Mouse (Mus musculus) frontal cortex, adult (tissue): Measurements from ENCODE around the gene Rap1gap2.
A peak's percentile ranks its signal among the peaks of the same experiment; 100 is the strongest.
"Not testable (repeated sequence)": the region's sequence is repeated elsewhere in the genome, so short reads cannot be mapped to it uniquely, and the experiment has no call there.

ENCODE experiments used
- ATAC-seq: cut with Nextera tagmentation; 2 replicates; pipeline ENCODE4 v1.9.2; 2017; ENCODE audit warnings: mild to moderate bottlenecking, moderate library complexity, mixed read lengths; ENCODE audit not compliant: low TSS enrichment

Gene Rap1gap2

DNA sequence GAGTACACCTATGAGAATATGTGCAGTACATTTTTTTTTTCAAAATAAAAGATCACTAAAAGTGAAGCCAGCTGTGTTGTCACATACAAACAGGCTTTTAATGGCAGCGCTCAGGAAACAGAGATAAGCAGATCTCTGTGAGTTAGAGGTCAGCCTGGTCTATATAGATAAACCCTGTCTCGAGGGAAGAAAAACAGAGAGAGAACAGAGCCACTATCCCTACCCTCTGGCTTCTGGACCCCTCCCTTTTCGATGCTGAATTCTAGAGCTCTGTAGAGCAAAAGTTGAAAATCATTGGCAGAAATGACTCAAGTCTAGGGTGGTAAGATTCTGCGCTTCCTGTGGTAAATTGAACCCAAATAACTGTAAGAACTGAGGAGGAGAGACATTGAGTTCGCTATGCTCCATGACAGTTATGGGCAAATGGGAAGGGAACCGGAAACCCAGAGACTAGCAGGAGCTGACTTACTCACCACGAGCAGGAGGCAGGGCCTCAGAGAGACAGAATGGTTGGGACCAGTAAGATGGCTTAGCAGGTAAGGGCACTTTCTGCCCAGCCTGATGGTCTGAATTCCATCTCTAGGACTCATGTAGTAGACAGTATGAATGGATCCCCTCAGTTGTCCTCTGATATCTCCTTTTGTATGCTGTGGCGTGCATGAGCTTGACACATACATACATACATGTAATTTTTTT lies 11.4 kb upstream of the Rap1gap2 start:
- no peak for ATAC-seq

DNA sequence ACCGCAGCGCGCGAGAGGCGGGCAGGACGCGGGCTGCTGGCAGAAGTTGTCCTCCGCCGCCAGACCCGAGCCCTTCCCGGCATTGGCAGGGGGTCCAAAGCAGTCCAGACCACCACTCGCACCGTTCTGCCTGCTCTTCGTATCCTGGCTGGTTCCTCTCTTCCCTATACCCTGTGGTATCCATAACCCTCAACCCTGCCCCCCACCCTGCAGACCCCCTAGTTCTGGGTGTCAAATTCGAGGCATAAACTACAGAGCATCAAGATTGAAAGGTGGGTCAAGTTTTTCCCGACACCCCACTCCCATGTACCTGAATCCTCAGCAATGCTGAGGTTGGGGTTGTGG lies 9.2 kb upstream of the Rap1gap2 start:
- no peak for ATAC-seq

DNA sequence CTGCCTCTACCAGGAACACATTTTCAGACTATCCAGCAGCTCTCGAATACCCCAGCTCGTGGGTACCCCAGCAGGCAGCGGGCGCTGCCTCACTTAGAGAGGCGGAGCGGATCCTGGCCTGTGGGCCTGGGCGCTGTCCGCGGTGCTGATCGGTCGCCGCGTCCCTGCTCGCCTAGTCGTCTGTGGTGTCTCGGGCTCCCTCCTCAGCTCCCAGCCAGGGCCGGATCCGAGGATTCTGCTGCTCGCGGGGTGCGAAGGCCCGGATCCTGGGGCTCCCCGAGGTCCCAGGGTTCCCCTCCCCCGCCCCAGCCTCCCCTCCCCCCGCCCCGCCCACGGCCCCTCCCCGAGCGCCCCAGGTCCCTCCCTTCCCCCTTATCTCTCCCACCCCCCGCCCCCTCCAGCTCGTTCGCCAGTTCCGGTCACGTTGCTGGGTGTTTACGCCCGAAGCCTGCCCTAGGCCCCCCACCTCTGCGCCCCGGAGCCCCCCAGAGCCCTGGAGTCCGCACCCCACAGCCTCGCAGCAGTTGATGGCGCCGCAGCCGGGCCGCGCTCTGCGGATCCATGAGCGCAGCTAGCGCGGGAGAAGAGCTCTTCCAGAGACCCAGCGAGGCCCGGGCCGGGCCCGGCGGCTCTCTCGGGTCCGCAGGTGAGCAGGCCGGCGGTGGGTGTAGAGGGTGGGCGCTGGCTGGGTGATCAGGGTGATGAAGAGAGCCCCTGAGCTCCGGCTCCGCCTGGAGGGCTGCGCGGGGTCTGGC lies 8.7 kb upstream of the Rap1gap2 start, which contains the start of gene Ccdc92b:
TSS of gene Ccdc92b (plus strand) at position 405 of the 755 bp plus-strand sequence.
- ATAC-seq: peak; percentile 70

DNA sequence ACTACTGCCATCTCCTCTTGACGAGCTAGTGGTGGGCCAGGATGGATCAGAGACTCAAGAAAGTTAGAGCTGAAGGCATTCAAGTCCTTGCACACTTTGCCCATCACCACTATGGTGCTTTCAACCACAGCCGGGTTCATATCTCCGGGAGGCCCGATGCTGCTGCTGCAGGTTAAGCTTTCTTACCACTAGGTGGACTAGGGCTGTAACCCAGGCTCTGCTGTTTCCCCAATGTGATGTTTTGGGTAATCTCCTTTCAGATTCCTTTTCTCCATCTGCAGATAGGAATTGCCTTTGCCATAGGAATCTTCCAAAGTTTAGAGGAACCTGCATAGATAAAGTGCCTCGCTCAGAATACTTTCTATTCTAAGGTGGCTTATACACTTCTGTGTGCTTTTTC lies 4.9 kb upstream of the Rap1gap2 start:
- no peak for ATAC-seq

DNA sequence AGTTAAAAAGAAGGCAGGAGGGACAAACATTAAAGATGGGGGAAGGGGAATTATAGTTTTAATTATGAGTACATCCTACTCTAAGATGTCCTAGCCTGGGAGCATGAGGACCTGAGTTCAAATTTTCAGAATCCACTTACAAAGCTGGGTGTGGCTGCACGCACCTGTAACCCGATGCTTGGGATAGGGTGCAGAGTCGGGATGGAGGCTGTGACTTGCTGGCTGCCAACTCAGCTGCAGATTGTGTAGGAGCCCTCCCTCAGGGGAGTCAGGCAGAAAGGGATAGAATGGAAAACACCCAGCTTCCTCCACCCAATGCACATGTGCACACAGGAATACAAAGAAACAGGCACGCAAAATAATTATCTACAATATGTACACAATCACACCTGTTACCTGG lies 2.7 kb upstream of the Rap1gap2 start:
- no peak for ATAC-seq

DNA sequence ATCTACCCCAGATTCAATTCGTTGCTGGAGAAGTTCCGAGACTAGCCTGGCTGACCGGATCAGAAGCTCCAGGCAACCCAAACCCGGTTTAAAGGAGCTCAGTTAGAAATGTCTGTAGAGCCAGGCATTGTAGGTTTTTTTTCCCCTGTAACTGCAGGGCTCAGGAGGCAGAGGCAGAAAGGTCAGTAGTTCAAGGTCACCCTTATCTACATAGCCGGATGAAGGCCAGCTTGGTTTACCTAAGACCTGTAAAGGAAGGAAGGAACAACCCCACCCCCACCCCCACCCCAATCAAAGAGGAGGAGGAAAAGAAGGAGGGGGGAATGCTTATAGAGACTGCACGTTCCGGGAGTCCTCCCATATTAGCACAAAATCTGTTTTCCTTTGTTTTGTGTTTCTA lies 722 bp upstream of the Rap1gap2 start:
- ATAC-seq: no peak

DNA sequence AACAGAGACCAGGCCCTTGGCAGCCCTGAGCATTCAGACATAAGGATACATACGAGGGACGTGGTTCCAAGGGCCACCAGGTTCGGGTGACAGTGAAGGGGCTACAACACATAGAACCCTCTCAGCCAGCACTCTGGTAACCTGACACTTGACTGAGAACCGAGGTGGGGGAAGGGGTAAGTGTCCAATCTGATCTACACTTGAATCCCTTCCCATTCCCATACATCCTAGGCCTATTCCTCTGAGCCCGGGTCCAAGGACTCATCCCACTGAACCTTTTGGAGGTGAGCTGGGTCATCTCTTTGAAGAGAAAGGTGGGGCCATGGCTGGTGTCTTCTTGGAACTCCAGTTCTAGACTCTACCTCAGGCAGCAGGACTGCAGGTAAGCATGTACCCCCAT lies 647 bp downstream of the Rap1gap2 start:
- ATAC-seq: no peak

DNA sequence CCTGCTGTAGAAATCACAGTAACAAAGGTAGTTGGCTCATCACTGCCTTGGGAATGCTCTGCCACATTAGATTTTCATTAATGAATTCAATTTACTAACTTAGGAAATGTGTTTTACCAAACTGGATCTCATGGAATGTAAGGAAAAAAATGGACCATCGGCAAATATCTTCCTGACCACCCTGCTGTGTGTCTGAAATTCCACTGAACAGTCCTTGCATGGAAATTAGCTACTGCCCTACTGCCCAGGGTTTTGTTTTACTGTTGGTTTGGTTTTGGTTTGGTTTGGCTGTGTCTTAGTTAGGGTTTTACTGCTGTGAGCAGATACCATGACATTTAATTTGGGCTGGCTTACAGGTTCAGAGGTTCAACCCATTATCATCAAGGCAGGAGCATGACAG lies 8.4 kb downstream of the Rap1gap2 start:
- no peak for ATAC-seq

DNA sequence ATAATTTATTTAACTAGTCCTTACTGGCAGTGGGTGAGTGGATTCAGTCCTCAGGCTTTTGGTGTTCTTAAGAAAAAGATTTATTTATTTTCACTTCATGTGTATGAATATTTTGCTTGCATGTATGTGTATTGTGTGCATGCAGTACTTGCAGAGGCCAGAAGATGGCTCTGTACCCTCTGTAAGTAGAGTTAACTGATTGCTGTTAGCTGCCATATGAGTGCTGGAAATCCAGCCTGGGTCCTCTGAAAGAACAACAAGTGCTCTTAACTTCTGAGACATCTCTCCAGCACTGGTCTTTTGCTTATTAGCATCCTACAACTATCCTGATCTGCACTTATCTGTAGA lies 12.8 kb downstream of the Rap1gap2 start:
- ATAC-seq: no peak

DNA sequence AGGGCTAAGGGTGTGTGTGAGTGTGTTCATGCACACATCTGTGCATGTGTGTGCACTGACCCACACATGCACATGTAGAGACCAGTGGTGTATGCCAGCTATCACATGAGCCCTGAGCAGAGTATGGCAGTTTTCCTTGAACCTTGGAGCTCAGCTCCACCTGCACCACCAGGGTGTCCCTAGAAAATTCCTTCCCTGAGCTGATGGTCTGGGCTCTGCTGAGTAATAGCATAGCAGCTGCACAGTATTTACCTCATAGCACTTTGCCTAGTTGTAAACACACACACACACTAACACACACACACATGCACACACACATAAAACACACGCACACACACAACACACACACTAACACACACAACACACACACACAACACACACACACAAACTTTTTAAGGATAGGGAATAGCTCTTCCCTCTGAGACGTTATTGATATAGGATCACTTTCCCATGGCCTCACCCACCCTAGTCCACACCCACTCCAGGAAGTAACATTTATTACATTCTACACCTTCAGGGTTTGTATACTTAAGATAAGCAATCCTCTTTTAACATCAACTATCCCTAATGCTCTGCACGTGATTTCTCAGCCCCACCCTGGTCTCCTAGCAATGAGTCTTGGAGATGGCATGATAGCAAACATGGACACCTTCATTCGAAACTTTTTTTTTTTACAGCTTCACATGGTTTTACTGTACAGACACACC lies 13.3 kb downstream of the Rap1gap2 start:
- no peak for ATAC-seq

DNA sequence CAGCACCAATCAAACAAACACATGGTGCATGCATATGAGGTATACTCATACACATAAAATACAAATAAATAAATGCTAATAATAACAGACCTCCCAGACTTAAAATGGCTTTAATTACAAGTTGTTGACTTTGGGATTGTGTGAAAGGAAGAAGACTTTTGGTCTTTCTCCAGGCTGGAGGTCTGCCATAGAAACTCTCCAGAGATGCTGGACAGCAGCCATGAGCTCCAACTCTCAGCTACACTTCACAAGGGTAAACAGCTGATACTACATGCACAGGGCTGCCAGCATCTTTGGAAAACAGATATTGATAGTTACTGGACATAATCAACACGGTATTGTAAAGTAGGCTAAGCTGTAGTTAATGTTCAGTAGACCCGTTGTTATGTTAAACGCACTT lies 18.5 kb downstream of the Rap1gap2 start:
- ATAC-seq: no peak

DNA sequence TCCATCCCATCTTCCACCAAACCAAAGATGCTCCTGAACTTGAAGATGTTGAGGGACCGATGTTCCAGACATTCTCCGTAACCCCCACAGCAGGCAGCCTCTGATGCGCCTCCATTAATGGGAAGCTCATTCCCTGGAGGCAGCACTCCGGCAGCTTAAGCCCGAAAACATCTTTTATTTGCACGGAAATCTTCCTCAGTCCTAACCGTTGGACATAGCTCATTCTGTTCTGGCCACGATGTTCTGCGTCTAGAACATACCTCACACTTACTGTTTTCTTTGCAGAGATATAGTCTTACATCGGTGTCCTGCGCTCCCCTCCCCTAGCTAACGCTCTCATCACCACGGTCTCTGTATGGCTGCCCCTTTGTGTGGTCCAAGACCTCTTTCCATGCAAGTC lies 20.0 kb downstream of the Rap1gap2 start:
- ATAC-seq: no peak

DNA sequence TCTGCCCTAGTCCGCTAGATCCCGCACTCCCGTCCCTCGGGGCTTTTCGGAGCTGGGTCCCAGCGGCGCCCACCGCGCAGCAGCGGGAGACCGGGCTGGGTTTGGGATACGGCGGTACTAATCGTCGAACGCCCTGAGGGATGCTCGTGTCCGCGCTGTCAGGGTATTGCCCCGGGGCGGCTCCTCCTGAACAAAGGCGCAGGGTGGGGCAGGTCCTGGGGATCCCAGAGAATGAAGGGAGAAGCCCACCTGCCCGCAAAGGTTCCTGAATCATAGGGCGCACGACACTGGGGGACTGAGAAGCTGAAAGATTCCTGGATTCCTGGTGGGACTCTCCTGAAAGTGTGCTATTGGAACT lies 20.5 kb downstream of the Rap1gap2 start:
- no peak for ATAC-seq

DNA sequence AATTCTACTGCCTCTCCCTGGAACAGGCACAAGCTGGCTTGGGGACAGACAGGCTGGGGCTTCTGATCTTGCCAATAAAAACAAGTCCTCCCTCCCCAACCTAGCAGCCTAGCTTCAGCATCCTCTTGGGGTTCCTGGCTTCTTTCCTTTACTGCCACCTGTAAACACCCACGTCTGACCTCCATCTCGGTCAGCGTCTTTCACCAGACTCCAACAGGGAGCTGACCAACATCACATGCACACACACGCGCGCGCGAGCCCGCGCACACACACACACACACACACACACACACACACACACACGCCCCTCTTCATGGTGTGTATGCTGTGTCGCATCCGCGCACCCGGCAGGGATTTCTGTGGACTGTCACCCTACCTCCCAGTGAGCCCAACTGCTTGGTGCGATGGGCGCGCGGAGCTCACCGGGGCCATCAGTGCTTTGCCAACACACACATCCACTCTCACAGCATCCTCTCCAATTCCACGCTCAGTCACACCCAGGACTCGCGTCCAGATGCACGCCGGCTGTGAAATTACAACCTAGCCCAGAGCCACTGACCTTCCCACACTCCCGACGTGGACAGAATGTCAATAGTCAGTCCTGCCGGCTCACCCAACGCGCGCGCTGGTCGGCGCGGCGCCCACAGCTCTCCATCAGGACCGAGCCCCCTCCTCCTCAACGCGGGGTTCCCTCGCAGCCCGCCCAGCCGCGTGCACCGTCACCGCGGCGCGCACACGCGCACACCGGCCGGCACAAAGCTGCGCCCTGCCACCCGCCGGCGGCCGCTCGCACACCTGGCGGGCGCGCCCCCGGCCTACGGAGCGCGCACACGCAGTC lies 21.1 kb downstream of the Rap1gap2 start:
- ATAC-seq: peak; percentile 64

DNA sequence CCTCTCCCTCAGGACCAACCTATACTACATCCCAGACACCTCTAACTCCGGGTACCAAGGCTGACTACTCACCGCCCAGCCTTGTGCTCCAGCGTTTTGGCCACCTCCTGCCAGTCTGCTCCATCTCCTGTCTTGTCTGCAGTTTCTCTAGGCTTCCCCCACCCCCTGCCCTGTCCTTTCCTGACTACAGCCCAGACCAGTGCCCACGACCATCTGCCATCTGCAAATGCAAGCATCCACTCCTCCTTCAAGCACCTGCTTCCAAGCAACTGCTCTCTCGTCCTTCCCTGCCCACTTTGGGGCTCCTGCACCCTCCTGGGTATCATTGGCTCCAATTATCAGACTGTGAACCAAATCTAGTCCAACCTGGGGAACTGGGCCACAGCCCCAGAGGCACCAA lies 24.3 kb downstream of the Rap1gap2 start:
- ATAC-seq: peak; percentile 9; the same call in 1 of the 2 replicates

DNA sequence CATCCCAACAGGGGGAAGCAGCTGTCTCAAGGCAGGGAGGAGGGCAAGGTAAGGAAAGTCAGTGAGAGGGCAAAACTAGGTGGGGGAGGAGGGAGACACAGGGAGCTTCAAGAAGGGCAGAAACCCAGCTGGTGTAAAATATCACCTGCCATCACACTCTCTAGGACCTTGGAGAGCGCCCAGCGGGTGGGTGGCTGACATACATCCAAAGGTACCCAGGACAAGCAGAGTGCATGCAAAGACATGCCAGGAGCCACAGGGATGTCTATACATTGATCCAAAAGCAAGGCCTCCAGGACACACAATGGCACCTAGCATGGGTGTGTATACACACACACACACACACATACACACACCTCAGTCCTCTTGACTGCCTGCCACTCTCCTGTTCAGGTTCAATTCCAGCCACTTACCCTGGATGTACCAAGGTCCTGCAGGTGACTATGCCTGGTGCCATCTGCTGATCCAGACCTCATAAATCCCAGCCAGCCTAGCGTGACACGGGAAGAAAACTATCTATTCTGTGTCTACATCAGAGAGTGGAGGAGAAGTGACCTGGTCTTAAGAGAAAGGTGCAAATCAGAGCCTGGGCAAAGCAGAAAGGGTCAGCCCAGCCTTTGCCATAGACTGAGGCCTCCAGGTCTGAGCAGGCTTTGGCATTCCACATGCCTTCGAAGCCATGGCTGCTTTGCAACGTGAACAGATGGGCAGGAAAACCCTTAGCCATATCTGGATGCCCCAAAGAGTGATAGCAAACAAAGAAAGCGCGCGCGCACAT lies 25.6 kb downstream of the Rap1gap2 start:
- no peak for ATAC-seq

DNA sequence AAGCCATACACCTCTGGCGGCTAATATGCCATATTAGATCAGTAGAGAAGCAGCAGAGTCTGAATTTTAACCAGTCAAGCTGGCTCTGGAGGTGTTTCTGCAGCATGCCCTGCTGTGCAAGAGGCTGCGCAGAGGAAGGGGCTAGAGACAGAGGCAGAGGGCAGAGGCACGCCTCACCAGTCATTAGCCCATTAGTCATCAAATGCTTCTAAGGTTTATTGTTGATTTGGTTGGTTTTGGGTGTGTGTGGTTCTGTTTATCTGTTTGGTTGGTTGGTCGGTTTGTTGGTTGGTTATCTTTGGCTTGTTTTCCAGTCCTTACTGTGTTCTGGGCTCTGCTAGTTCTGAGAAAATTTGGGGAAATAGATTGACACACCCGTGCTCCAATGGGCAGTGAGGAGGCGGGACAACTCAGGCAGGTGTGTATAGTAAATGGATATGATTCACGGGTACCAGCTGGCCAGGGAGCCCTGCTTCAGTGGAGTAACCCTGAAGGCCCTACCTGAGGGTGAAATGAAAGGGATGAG lies 26.8 kb downstream of the Rap1gap2 start:
- ATAC-seq: no peak

DNA sequence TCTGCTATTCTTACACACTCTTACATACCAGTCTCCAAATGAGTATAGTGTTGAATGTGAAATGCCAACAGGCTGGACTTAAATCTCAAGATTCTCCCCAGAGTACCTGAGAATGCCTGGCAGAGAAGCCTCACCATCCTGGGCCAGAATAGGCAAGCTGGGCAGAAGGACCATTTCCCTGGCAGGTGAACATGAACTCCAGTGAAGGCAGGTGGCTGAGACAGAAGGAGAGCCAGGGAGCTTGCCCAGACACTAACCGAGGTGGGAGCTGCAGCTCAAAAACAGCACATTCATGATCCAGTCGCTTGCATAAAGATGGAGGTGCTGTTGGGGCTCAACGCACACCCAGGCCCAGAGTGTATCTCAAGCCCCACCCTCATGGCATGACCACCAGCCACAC lies 28.3 kb downstream of the Rap1gap2 start:
- no peak; the same call in 1 of the 2 replicates for ATAC-seq

DNA sequence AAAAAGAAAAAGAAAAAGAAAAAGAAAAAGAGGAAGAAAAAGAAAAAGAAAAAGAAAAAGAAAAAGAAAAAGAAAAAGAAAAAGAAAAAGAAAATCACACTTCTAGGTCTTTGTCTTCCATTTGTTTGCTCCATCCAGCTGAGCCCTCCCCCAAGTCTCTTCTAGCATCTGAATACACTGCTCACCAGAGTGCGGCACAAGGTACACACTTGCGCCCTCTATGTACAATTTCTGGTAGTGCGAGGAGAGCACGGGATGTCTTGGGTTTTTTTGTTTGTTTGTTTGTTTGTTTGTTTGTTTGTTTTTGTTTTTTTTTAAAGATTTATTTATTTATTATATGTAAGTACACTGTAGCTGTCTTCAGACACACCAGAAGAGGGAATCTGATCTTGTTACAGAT lies 29.4 kb downstream of the Rap1gap2 start:
- ATAC-seq: not testable (repeated sequence)

DNA sequence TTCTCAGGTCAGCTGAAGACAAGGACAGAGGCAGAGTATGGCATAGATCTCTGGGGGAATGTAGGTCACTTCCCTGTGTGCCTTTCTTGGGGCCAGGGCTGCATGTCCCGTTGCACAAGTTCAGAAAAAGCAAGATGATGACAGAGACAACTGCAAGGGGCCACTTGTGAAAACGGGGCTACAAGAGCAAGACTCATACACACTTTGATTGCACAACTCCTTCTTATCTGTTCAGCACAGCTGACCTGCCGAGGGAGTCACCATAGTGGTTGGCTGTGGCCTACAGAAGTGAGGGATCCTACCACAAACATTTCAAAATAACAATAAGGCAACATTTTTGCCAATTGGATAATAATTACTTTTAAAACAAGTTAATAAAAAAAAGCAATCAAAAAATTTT lies 33.6 kb downstream of the Rap1gap2 start:
- no peak for ATAC-seq

DNA sequence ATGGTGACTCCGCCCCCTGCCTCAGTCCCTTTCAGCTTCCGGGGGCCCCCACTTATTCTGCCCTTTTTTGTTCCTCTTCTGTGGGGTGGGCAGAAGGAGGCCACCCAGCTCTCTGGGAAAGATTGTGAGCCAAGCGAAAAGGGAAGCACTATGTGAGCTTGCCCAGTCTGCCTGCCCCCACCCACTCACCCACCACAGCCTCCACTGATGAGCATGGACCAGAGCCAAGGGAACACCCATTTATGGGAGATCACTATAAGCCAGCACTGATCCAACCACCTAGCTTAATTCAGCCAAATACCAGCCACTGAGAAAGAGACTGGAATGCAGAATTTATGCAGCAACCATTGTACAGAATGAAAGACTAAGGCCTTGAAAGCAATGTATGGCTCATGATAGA lies 34.8 kb downstream of the Rap1gap2 start:
- ATAC-seq: peak; percentile 61
